In the genomic region with DNA sequence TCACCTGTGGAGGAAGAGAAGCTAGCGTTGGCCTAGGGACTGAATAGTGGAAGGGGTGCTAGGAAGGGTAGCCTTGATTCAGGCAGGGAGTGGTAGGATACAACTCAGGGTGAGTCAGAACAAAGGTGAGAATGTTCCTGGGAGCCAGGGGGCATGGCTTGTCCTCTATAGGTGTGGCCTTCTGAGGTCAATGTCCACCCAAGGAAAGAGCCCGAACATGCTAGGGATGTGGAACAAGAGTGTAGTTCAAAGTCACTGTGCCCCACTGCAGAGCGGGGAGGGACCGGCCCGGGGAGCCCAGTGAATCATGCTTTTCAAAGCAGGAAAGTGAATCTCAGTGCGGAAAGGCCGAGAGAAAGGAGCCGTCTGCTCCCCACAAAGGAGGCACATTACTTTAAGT, we compare ENCODE assay signal across 16 mouse cellular contexts.
"Had no signal": no experiment of that assay in that cellular context is flagged by ENCODE, and none has a peak within 500 bp of the region (broad histone marks: within the 10 kb centered on the region; RNA-seq: fewer than 3 reads in every experiment).

No protein-coding gene starts in this region.

- H3K4me1 ChIP-seq: limb, embryonic 15.5 days had no signal

- H3K9me3 ChIP-seq: limb, embryonic 15.5 days; midbrain, embryonic 12.5 days; neural tube, embryonic 13.5 days had no signal

- H3K27me3 ChIP-seq: midbrain, embryonic 12.5 days; neural tube, embryonic 13.5 days had no signal

- DNase-seq: left cerebral cortex, postnatal 4 days; liver, postnatal 0 days; lung, embryonic 14.5 days; thymus, adult 2 months; thymus, postnatal 14 days; thymus, postnatal 4 days had no signal

- ATAC-seq: liver, postnatal 0 days; lung, postnatal 0 days; midbrain, embryonic 16.5 days had no signal

- H3K36me3 ChIP-seq: limb, embryonic 12.5 days; limb, embryonic 15.5 days; midbrain, embryonic 12.5 days; neural tube, embryonic 13.5 days had no signal

- H3K4me2 ChIP-seq: limb, embryonic 12.5 days; limb, embryonic 15.5 days; liver, embryonic 11.5 days; lung, embryonic 14.5 days; midbrain, embryonic 12.5 days; neural tube, embryonic 13.5 days had no signal

- H3K4me3 ChIP-seq: limb, embryonic 12.5 days; limb, embryonic 15.5 days; midbrain, embryonic 12.5 days; myocyte; neural tube, embryonic 13.5 days had no signal

- H3K27ac ChIP-seq: limb, embryonic 12.5 days; limb, embryonic 15.5 days; liver, embryonic 14.5 days; macrophage; midbrain, embryonic 12.5 days; neural tube, embryonic 13.5 days had no signal

- H3K9ac ChIP-seq: limb, embryonic 12.5 days; limb, embryonic 15.5 days; liver, embryonic 14.5 days; liver, postnatal 0 days; lung, embryonic 14.5 days; midbrain, embryonic 12.5 days; neural tube, embryonic 13.5 days had no signal
